Mouse (Mus musculus) megakaryocyte, embryonic 14.5 days (primary cell): ENCODE measurements at regions not wholly inside any gene's neighbourhood (a gene's known extent, or its start where the extent isn't known, plus 50 kb on each side); places are given as distances from the start of the nearest gene placed in this dataset.

ENCODE experiments used
- FLI1 ChIP-seq: IDR thresholded peaks from 2 replicates; pipeline ENCODE4 v1.6.1; 2012; ENCODE audit warnings: low read length, inconsistent platforms, mixed read lengths
- GATA1 ChIP-seq: IDR thresholded peaks from 3 replicates; pipeline ENCODE4 v1.6.1; 2012; ENCODE audit warnings: mixed read lengths, low read length, inconsistent platforms, borderline replicate concordance

DNA sequence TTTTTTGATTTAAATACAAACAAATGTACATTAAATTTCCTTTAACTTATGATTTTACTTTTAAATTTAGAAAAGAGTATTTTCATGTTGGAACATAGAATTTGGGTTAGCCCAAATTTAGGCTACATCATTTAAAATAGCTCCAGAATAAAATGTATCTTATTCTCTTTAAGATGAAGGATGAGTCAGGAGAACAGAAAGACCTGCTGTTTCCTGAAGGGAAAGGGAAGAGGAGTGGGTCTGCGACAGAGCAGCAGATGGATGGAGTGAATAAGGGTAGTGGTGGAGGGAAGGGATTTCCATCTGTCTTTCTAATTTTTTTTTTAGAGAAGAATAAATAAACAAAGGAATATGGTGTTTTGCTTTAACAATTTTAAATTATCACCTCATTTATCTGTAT, 193.1 kb downstream of the Gm21833 start:
- TF ChIP-seq GATA1 (no peak), FLI1 (no peak)
